Mouse (Mus musculus): ENCODE data around the gene Kitl. TPM values are rescaled to one million over a fixed set of nuclear protein-coding genes. Genes with fewer than 3 reads are reported as not detected.

Gene Kitl
- polyA plus RNA-seq (2014; fragmentation: Nextera tagmentation; extraction: Ambion mirVana), result 17.7 and 18.4 TPM in 2 replicates

DNA sequence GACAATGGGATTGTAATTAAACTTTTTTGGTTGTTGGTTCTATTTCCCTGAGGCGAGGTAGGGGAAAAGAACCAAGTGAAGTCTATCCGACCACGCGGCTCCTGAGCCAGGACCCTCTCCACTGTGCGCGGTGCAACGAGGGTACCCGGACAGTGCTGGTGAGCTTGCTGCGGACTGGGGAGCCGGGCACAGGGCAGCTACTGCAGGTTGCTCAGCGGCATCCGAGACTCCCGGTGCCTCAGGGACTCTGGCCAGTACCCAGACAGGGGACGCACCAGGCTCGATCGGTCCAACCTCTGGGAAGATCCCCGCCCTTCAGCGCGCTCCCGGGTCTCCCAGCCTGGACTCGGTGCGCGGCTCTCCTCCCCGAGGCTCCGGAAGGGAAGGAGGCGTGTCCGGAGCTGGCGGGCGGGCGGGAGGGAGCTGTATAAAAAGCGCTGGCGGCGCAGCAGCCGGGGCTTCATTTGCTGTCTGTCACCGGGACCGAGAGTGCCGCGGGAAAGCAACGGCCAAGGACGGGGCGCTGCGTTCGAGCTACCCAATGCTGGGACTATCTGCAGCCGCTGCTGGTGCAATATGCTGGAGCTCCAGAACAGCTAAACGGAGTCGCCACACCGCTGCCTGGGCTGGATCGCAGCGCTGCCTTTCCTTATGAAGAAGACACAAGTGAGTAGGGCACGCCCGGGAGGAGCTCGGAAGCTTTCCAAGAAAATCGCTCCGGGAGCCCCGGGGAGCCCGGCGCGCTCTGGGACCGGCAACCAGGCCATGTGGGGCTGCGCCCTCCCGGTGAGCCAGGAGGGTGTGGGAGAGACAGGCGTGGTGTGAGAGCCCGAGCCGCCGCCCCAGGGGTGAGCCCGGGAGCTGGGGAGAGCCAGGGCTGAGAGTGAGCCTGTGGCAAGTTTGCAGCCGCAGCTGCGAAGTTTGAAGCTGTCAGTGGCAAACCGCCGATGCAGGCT, at the start of gene Kitl:
Gene Kitl, plus strand, starts transcription at position 261 of the 956 bp plus-strand sequence.
- DNase-seq (ENCODE audit: low spot score) (peak; percentile 81), ATAC-seq (ENCODE audit: insufficient read depth, low FRiP score, low TSS enrichment) (peak; percentile 81)
- no peaks in the 10 kb centered on the region for H3K9me3 ChIP-seq (ENCODE audit: control insufficient read depth, low read length)
- 0 out of 2 replicates have a peak within 1 kb of the TSS, but pooled peaks have one; percentile 10 for H3K27ac ChIP-seq (ENCODE audit: low read depth, low read length)
- H3K4me1 ChIP-seq (ENCODE audit: control insufficient read depth, insufficient read depth, low read length), result peaks cover 12% of the 10 kb centered on the region
- H3K4me2 ChIP-seq (ENCODE audit: low read depth), result peak within 1 kb of the TSS; percentile 96
- H3K9ac ChIP-seq (ENCODE audit: low read length), result peak within 1 kb of the TSS; percentile 58
- peaks cover 10% of the 10 kb centered on the region for H3K27me3 ChIP-seq (ENCODE audit: control insufficient read depth, insufficient read depth, low read length)
- 0% methylated on average over 70 of the region's 70 CpGs for WGBS
- H3K36me3 ChIP-seq (ENCODE audit: control insufficient read depth, insufficient read depth, low read length), result no peaks in the 10 kb centered on the region
- H3K4me3 ChIP-seq (ENCODE audit: low read depth, low read length), result peak within 1 kb of the TSS; percentile 68

- no peak overlapping the region for H3K4me2 ChIP-seq (ENCODE audit: low read depth)
- no peaks in the 10 kb centered on the region for H3K36me3 ChIP-seq (ENCODE audit: control insufficient read depth, insufficient read depth, low read length)
- H3K27ac ChIP-seq (ENCODE audit: low read depth, low read length), result no peak overlapping the region
- H3K4me3 ChIP-seq (ENCODE audit: low read depth, low read length), result no peak overlapping the region
- H3K9me3 ChIP-seq (ENCODE audit: control insufficient read depth, low read length), result no peaks in the 10 kb centered on the region
- DNase-seq (ENCODE audit: low spot score), result no peak
- no peak for ATAC-seq (ENCODE audit: insufficient read depth, low FRiP score, low TSS enrichment)
- 65% methylated on average over 8 of the region's 8 CpGs for WGBS
- no peak overlapping the region for H3K9ac ChIP-seq (ENCODE audit: low read length)
- H3K4me1 ChIP-seq (ENCODE audit: control insufficient read depth, insufficient read depth, low read length), result no peaks in the 10 kb centered on the region
- H3K27me3 ChIP-seq (ENCODE audit: control insufficient read depth, insufficient read depth, low read length), result no peaks in the 10 kb centered on the region
Observed at GRCm38 (mm10) chr10:99972866-99973265, 42.6 kb upstream of the Kitl start.

DNA sequence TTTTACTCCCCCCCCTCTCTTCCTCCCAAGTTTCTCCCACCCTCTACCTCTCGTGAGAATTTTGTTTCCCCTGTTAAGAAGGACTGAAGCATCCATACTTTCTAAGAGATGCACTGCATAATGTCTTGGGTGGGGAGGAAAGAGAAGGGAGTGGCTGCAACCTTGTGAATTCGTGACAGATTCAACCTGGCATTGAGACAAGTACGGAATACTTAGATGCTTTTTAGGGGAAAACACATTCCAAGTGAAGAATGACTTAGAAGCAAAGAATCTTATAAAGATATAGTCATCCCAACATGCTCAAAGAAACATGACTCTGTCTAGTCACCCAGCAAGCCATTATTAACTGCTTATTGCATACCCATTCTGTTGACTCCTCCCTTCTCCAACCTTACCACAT, 35.3 kb upstream of the Kitl start:
- no peak for ATAC-seq (ENCODE audit: insufficient read depth, low FRiP score, low TSS enrichment)
- 78% methylated on average over 3 of the region's 3 CpGs for WGBS
- Histone ChIP-seq H3K9me3 (ENCODE audit: control insufficient read depth, low read length) (no peaks in the 10 kb centered on the region), H3K27ac (ENCODE audit: low read depth, low read length) (no peak overlapping the region), H3K9ac (ENCODE audit: low read length) (no peak overlapping the region), H3K27me3 (ENCODE audit: control insufficient read depth, insufficient read depth, low read length) (no peaks in the 10 kb centered on the region), H3K36me3 (ENCODE audit: control insufficient read depth, insufficient read depth, low read length) (no peaks in the 10 kb centered on the region), H3K4me1 (ENCODE audit: control insufficient read depth, insufficient read depth, low read length) (no peaks in the 10 kb centered on the region), H3K4me3 (ENCODE audit: low read depth, low read length) (no peak overlapping the region), H3K4me2 (ENCODE audit: low read depth) (no peak overlapping the region)
- DNase-seq (ENCODE audit: low spot score), result no peak

DNA sequence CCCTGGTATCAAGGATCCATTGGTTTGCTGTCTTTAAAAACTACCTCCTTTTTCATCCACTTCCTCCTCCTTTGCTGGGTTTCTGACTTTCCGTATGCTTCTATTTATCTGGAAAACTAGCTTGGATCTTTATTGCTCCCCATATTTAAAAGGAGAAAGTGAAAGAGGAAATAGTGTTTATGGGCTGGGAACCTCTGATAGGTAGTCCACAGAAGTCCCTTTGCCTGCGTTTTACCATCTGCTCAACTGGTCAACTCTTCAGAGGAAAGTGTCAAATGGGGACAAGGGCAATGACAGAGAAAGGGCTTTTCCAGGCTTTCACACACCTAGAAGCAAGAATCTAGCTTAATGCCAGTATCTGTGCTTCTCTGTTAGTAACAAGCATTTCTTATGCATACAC, 34.5 kb upstream of the Kitl start:
- Histone ChIP-seq H3K9me3 (ENCODE audit: control insufficient read depth, low read length) (no peaks in the 10 kb centered on the region), H3K27me3 (ENCODE audit: control insufficient read depth, insufficient read depth, low read length) (no peaks in the 10 kb centered on the region), H3K27ac (ENCODE audit: low read depth, low read length) (no peak overlapping the region), H3K4me1 (ENCODE audit: control insufficient read depth, insufficient read depth, low read length) (no peaks in the 10 kb centered on the region), H3K36me3 (ENCODE audit: control insufficient read depth, insufficient read depth, low read length) (no peaks in the 10 kb centered on the region), H3K4me3 (ENCODE audit: low read depth, low read length) (no peak overlapping the region), H3K4me2 (ENCODE audit: low read depth) (no peak overlapping the region), H3K9ac (ENCODE audit: low read length) (no peak overlapping the region)
- 74% methylated on average over 2 of the region's 2 CpGs for WGBS
- no peak for DNase-seq (ENCODE audit: low spot score)
- no peak for ATAC-seq (ENCODE audit: insufficient read depth, low FRiP score, low TSS enrichment)

DNA sequence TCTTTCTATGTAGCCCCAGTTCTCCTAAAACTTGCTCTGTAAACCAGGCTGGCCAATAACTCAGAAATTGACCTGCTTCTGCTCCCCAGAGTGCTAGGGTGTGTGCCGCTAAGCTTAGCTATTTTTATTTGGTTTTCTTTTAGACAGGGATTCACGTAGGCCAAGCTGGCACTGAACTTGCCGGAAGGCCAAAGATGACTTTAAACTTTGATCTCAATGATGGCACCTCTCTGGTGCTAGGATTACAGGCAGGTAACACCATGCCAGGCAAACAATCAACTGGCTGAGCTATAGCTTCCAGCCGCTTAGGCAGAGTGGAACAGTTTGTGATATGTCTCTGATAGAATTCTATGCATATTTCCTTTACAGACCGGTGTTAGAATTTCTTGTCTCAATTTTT, 33.5 kb upstream of the Kitl start:
- 91% methylated on average over 5 of the region's 5 CpGs for WGBS
- Histone ChIP-seq H3K27ac (ENCODE audit: low read depth, low read length) (no peak overlapping the region), H3K4me2 (ENCODE audit: low read depth) (no peak overlapping the region), H3K9me3 (ENCODE audit: control insufficient read depth, low read length) (no peaks in the 10 kb centered on the region), H3K27me3 (ENCODE audit: control insufficient read depth, insufficient read depth, low read length) (no peaks in the 10 kb centered on the region), H3K4me1 (ENCODE audit: control insufficient read depth, insufficient read depth, low read length) (no peaks in the 10 kb centered on the region), H3K36me3 (ENCODE audit: control insufficient read depth, insufficient read depth, low read length) (no peaks in the 10 kb centered on the region), H3K9ac (ENCODE audit: low read length) (no peak overlapping the region), H3K4me3 (ENCODE audit: low read depth, low read length) (no peak overlapping the region)
- DNase-seq (ENCODE audit: low spot score) (no peak), ATAC-seq (ENCODE audit: insufficient read depth, low FRiP score, low TSS enrichment) (no peak)

- DNase-seq (ENCODE audit: low spot score), result no peak
- whole genome bisulfite sequencing, result 68% methylated on average over 8 of the region's 8 CpGs
- H3K27me3 ChIP-seq (ENCODE audit: control insufficient read depth, insufficient read depth, low read length), result no peaks in the 10 kb centered on the region
- no peak overlapping the region for H3K4me2 ChIP-seq (ENCODE audit: low read depth)
- no peaks in the 10 kb centered on the region for H3K36me3 ChIP-seq (ENCODE audit: control insufficient read depth, insufficient read depth, low read length)
- no peak overlapping the region for H3K4me3 ChIP-seq (ENCODE audit: low read depth, low read length)
- no peaks in the 10 kb centered on the region for H3K9me3 ChIP-seq (ENCODE audit: control insufficient read depth, low read length)
- H3K4me1 ChIP-seq (ENCODE audit: control insufficient read depth, insufficient read depth, low read length), result no peaks in the 10 kb centered on the region
- no peak for ATAC-seq (ENCODE audit: insufficient read depth, low FRiP score, low TSS enrichment)
- H3K27ac ChIP-seq (ENCODE audit: low read depth, low read length), result no peak overlapping the region
- H3K9ac ChIP-seq (ENCODE audit: low read length), result no peak overlapping the region
Observed at GRCm38 (mm10) chr10:99986745-99987144, 28.7 kb upstream of the Kitl start.

GRCm38 (mm10) chr10:99989758-99990157, 25.7 kb upstream of the Kitl start:
- Histone ChIP-seq H3K4me2 (ENCODE audit: low read depth) (no peak overlapping the region), H3K36me3 (ENCODE audit: control insufficient read depth, insufficient read depth, low read length) (no peaks in the 10 kb centered on the region), H3K4me1 (ENCODE audit: control insufficient read depth, insufficient read depth, low read length) (no peaks in the 10 kb centered on the region), H3K9me3 (ENCODE audit: control insufficient read depth, low read length) (no peaks in the 10 kb centered on the region), H3K27ac (ENCODE audit: low read depth, low read length) (no peak overlapping the region), H3K4me3 (ENCODE audit: low read depth, low read length) (no peak overlapping the region), H3K27me3 (ENCODE audit: control insufficient read depth, insufficient read depth, low read length) (no peaks in the 10 kb centered on the region), H3K9ac (ENCODE audit: low read length) (no peak overlapping the region)
- ATAC-seq (ENCODE audit: insufficient read depth, low FRiP score, low TSS enrichment), result no peak
- DNase-seq (ENCODE audit: low spot score), result no peak

DNA sequence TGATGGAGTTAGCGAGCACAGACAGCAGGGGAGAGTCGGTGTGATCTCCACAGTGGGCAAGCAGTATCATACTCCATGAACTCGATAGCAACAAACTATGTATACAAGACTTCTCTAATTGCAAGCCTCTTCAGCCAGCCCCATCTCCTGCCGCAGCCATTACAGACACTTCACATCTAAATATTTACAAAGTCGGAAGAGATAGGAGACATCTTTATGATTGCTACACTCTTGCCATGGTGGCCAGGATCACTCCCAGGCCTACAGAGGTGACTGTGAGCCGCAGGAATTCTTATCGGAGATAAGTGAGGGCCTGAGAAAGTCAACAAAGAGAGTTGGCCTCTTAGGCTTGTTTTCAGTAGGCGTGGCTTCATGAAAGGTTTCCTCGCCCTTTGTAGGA, 23.3 kb upstream of the Kitl start:
- DNase-seq (ENCODE audit: low spot score), result no peak
- H3K36me3 ChIP-seq (ENCODE audit: control insufficient read depth, insufficient read depth, low read length), result no peaks in the 10 kb centered on the region
- 87% methylated on average over 9 of the region's 9 CpGs for WGBS

DNA sequence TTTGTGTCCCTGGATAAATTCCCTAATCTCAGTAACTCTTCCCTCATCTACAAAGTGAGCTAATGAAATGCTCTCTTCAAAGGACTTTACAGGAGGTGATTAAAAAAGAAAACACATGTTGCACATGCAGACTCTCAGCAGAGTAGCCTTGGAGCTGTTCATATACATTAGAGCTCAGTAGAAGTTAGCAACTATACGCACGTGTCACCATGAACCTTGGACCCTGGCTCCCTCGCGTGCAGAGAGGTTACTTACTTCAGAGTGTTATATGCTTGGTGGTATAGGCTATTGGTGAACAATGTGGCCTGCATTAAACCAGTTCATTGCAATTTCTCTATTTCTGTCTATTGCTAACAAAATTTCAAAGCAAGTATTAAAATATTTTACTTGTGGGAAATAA, 14.0 kb upstream of the Kitl start:
- no peaks in the 10 kb centered on the region for H3K9me3 ChIP-seq (ENCODE audit: control insufficient read depth, low read length)
- H3K9ac ChIP-seq (ENCODE audit: low read length), result no peak overlapping the region
- 87% methylated on average over 4 of the region's 4 CpGs for WGBS
- no peaks in the 10 kb centered on the region for H3K4me1 ChIP-seq (ENCODE audit: control insufficient read depth, insufficient read depth, low read length)
- H3K4me3 ChIP-seq (ENCODE audit: low read depth, low read length), result no peak overlapping the region
- H3K4me2 ChIP-seq (ENCODE audit: low read depth), result no peak overlapping the region
- H3K27ac ChIP-seq (ENCODE audit: low read depth, low read length), result no peak overlapping the region
- ATAC-seq (ENCODE audit: insufficient read depth, low FRiP score, low TSS enrichment) (no peak), DNase-seq (ENCODE audit: low spot score) (no peak)
- no peaks in the 10 kb centered on the region for H3K36me3 ChIP-seq (ENCODE audit: control insufficient read depth, insufficient read depth, low read length)
- H3K27me3 ChIP-seq (ENCODE audit: control insufficient read depth, insufficient read depth, low read length), result no peaks in the 10 kb centered on the region

More for the DNA sequence above, 23.3 kb upstream of the Kitl start:
- Histone ChIP-seq H3K27ac (ENCODE audit: low read depth, low read length) (no peak overlapping the region), H3K9me3 (ENCODE audit: control insufficient read depth, low read length) (no peaks in the 10 kb centered on the region), H3K4me3 (ENCODE audit: low read depth, low read length) (no peak overlapping the region), H3K9ac (ENCODE audit: low read length) (no peak overlapping the region), H3K27me3 (ENCODE audit: control insufficient read depth, insufficient read depth, low read length) (no peaks in the 10 kb centered on the region), H3K4me2 (ENCODE audit: low read depth) (no peak overlapping the region), H3K4me1 (ENCODE audit: control insufficient read depth, insufficient read depth, low read length) (no peaks in the 10 kb centered on the region)
- ATAC-seq (ENCODE audit: insufficient read depth, low FRiP score, low TSS enrichment), result no peak

Measured in neural tube, embryonic 11.5 days (tissue).